Mouse (Mus musculus) spleen, postnatal 10 days (tissue): ENCODE data around the gene Olfr1188.
"Not testable (repeated sequence)": the region's sequence is repeated elsewhere in the genome, so short reads cannot be mapped to it uniquely, and the experiment has no call there.

ENCODE experiments used
- DNase-seq, 2 experiments: peaks; one replicate each; pipeline ENCODE4 v3.0.0; 2021 to 2022; ENCODE audit warnings: low spot score in 2 of 2

Olfr1188 gene

DNA sequence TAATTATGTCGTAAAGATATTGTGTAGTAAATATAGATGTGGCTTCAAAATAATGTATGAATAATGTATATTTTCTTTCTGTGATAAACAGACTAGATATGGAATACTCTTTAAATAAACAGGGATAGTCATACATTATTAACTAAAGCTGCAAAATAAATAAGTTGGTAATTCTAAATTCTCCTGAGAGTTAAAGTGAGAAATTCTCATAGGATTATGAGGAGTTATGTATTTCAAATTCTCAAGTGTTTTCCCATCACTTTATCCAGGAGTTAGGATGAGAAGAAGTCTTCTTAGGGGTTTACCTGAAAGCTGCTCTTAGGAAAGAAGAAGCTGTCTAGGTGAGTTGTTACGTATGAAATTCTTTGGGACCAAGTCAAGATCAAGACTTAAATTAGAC is at the start of gene Olfr1188:
Olfr1188 (plus strand) TSS at position 301 of the 400 bp plus-strand sequence.
- DNase-seq = no peak

GRCm38 (mm10) chr2:88518251-88518650 is 38.5 kb upstream of the Olfr1188 start, which contains the start of gene Olfr1186:
Gene Olfr1186, plus strand, starts transcription at chr2:88518551.
- no peak for DNase-seq

- no peak for DNase-seq
Observed at GRCm38 (mm10) chr2:88525720-88526119, 31.0 kb upstream of the Olfr1188 start.

DNA sequence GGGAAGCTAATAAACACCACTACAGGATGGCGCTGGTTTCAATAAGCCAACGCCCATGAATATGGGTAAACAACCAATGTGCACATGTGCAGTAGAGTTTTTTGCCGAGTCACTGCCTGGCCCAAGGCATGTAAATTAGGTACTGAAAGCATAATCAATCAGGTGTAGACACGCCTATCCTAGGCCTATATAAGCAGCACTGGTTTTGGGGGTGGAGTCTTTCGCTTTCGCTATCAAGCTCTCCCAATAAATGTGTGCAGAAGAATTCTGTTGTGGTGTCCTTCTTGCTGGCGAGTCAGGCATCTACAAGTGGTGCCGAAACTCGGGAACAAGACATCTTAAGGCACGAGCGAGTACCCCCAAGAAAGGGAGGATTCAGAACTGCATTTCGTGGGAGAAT is 16.0 kb downstream of the Olfr1188 start:
- not testable (repeated sequence) for DNase-seq

- no peak for DNase-seq
Observed at GRCm38 (mm10) chr2:88586154-88586553, 29.4 kb downstream of the Olfr1188 start, which contains the start of gene Olfr1189. Gene Olfr1189, plus strand, starts transcription at chr2:88586454.
